27 mouse cellular contexts compared by ENCODE assay signal in genomic region chr3:53583248-53583647, GRCm38 (mm10).
"Had no signal": no experiment of that assay in that cellular context is flagged by ENCODE, and none has a peak within 500 bp of the region (broad histone marks: within the 10 kb centered on the region; RNA-seq: fewer than 3 reads in every experiment).

No protein-coding gene starts in this region.

- H3K36me3 ChIP-seq: heart, embryonic 13.5 days; heart, embryonic 15.5 days; hindbrain, embryonic 13.5 days; hindbrain, embryonic 15.5 days; limb, embryonic 10.5 days; limb, embryonic 12.5 days; liver, embryonic 13.5 days had no signal

- H3K4me3 ChIP-seq: heart, embryonic 10.5 days; heart, embryonic 13.5 days; heart, embryonic 15.5 days; hindbrain, embryonic 13.5 days; hindbrain, embryonic 15.5 days; kidney, embryonic 15.5 days; left cerebral cortex, adult 2 months; limb, embryonic 10.5 days; limb, embryonic 12.5 days; liver, embryonic 13.5 days had no signal

- H3K9ac ChIP-seq: heart, embryonic 13.5 days; heart, embryonic 15.5 days; hindbrain, embryonic 13.5 days; hindbrain, embryonic 15.5 days; kidney, embryonic 15.5 days; limb, embryonic 12.5 days; liver, embryonic 13.5 days had no signal

- H3K4me2 ChIP-seq: heart, embryonic 13.5 days; heart, embryonic 15.5 days; hindbrain, embryonic 13.5 days; hindbrain, embryonic 15.5 days; kidney, embryonic 15.5 days; limb, embryonic 12.5 days; liver, embryonic 11.5 days; liver, embryonic 13.5 days had no signal

- H3K27ac ChIP-seq: heart, embryonic 10.5 days; heart, embryonic 13.5 days; heart, embryonic 15.5 days; hindbrain, embryonic 13.5 days; hindbrain, embryonic 15.5 days; hindbrain, postnatal 0 days; kidney, embryonic 15.5 days; kidney, postnatal 0 days; left cerebral cortex, adult 2 months; limb, embryonic 10.5 days; limb, embryonic 12.5 days; liver, embryonic 13.5 days had no signal

- ATAC-seq: hindbrain, postnatal 0 days; intestine, embryonic 16.5 days had no signal

- H3K9me3 ChIP-seq: heart, embryonic 10.5 days; heart, embryonic 13.5 days; heart, embryonic 15.5 days; hindbrain, embryonic 13.5 days; hindbrain, embryonic 15.5 days; kidney, embryonic 15.5 days; limb, embryonic 10.5 days; limb, embryonic 12.5 days; liver, embryonic 13.5 days had no signal

- DNase-seq: gastrocnemius, postnatal 14 days; gastrocnemius, postnatal 36 days; heart, adult 18-20 months; heart, postnatal 14 days; heart, postnatal 36 days; kidney, adult 11 months; kidney, adult 2 months; kidney, adult 9 months; kidney, postnatal 14 days; kidney, postnatal 36 days; layer of hippocampus, adult 9-11 months; layer of hippocampus, postnatal 36 days; liver; liver, embryonic 13.5 days had no signal

- H3K4me1 ChIP-seq: heart, embryonic 13.5 days; heart, embryonic 15.5 days; hindbrain, embryonic 13.5 days; hindbrain, embryonic 15.5 days; kidney, embryonic 15.5 days; limb, embryonic 10.5 days; limb, embryonic 12.5 days; liver, embryonic 13.5 days had no signal

- H3K27me3 ChIP-seq: heart, embryonic 13.5 days; heart, embryonic 15.5 days; hindbrain, embryonic 13.5 days; hindbrain, embryonic 15.5 days; kidney, embryonic 15.5 days; limb, embryonic 12.5 days; liver, embryonic 13.5 days had no signal
